Mouse (Mus musculus): Measurements from ENCODE around the gene Nop9.

Nop9 gene

GRCm38 (mm10) chr14:55745180-55745860, at the start of gene Nop9, which contains the start of gene Dhrs1:
Nop9 (plus strand) TSS chr14:55745693.
Dhrs1 (minus strand) TSS chr14:55745690.
- DNase-seq = peak; percentile 85 to 88

DNA sequence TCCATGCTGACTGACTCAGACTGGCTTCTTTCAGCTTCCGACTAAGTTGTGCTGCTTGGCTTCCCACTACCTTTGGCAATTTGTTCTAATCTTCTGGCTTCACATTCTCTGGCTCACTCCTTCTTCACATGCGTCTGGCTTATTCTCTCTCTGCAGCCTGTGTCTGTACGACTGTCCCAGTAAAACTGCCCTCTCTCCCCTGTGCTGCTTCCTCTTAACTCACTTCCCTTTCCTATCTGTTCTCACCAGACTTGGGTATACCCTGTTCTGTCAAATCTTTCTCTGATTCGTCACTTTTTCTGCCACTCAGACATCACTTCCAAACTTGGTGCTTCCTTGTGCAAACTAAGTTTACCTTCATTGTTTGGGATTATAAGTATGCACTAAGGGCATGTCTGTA, 48.3 kb upstream of the Nop9 start:
- no peak for DNase-seq

DNA sequence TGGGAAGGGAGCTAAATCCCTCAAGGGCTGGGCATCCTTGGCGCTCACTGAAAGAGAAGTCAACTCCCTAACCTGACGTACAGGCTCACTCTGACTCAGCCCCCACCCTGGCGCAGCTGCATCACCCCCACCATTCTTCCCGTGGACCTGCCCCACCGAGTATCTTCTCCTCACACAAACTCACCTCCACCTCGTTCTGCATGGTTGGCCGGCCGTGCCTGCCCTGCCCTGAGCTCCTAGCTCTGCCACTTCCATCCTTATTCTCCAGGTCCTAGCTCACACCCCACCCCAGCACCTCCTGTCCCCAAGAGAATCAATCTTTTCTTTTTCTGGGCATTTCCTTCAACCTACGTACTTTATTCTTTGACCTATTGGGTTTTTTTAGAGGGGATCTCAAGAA, 44.4 kb upstream of the Nop9 start:
- no peak for DNase-seq

DNA sequence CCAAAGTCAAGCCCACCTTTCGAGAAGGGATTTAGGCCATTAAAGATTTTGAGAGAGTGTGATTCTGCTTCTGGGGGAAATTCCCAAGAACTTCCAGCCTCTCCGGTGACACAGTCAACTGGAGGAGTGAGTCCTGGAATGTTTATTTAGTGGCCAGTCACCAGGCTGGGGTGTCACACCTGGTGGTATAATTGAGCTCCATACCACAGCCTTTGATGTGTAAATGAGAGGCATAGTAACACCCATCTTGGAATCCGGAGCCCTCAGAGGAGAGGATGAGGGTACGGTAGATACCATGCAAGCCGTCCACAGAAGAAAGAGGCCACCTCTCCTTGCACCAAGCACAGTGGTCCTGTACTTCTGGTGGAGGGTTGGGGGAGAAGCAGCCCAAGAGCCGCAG, 42.7 kb upstream of the Nop9 start:
- DNase-seq = no peak

DNA sequence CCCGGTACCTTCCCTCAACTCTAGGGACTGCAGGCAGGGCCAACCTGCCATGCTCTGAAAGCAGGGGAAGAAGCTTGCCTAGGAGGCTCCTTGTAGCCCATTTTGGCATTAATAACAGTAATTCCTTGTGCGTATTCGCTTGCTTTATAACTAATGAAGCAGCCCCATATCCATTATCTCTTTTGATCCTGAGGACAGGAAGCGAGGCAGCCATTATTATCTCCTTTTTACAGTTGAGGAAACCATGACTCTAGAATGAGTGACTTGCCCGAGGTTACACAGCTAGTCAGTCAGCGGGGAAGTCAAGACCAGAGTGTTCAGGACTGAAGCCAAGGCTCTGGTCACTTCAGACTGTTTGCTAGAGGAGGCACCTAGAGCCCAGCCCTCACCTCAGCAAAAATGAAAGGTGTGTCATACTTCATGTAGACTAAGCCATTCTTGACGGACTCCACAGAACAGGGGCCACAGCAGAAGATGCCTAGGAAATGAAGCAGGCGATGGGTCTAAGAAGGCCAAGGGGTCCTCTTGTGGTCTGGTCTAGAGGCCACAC, 39.4 kb upstream of the Nop9 start:
- peak; percentile 43 to 58 for DNase-seq

GRCm38 (mm10) chr14:55707397-55707796, 38.1 kb upstream of the Nop9 start:
- no peak for DNase-seq

DNA sequence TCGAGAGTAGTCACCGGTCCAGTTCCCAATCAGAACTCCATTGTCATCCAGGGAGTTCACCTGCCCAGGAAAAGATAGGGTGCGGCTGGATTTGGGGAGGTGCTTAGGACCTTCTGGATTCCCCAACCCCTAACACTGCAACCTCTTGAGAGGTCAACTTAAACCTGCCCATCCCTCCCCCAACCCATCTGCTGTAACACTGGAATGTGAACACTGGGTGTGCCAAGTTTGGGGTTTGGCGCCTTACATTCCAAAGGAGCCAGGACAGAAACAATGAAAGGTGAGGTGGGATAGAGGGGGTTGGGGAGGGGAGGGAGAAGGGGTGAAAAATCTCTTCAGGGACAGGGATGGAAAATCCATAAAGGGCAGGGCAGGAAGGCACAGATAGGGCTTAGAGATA, 36.0 kb upstream of the Nop9 start:
- DNase-seq = no peak

- DNase-seq = no peak
Observed at GRCm38 (mm10) chr14:55711786-55712185, 33.7 kb upstream of the Nop9 start.

GRCm38 (mm10) chr14:55713007-55713728, 32.3 kb upstream of the Nop9 start:
- peak; percentile 82 to 88 for DNase-seq

GRCm38 (mm10) chr14:55713729-55714122, 31.8 kb upstream of the Nop9 start, which contains the start of gene Tgm1:
Tgm1 (minus strand) TSS chr14:55713926.
- peak in 1 of 2 experiments; percentile 33 for DNase-seq

DNA sequence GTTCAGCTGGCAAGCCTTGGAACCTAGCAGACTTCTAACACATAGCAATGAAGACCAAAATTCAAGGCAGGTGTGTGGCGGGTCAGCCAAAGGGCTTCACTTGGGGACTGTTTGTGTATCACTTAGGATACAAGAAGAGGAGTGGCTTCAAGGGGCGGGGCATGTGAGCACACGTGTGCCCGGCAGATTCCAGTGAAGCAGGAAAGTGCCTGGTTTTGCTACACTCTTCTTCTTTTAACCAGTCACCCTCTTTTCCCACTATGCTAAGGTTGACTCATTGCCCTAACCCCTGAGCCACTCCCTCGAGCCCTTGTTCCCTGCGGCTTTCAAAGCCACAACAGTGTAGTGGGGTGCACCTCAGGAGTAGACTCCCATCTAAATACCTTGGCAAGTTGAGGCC, 30.6 kb upstream of the Nop9 start:
- DNase-seq = peak; percentile 68 to 80

DNA sequence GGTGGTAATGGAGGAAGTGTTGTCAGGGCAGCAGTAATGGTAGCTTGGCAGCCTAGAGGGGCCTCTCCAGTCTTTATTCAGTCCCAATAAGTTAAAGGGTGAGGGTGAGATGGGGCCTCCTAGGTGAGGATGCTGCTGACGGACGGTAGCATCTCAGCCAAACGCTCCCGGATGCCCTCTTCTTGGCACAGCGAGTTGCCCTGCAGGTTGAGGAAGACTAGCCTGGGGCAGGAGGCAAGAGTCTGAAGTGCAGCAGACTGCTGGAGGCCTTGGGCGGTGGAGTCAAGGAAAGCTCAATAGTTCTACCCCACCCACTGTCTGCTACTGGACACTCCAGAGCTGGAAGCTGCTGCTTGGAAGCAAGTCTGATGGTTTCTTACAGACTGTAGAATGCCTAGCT, 29.2 kb upstream of the Nop9 start:
- DNase-seq = no peak

- no peak for DNase-seq
Observed at GRCm38 (mm10) chr14:55716884-55717283, 28.6 kb upstream of the Nop9 start.

- DNase-seq = no peak
Observed at GRCm38 (mm10) chr14:55719737-55720136, 25.8 kb upstream of the Nop9 start.

GRCm38 (mm10) chr14:55720666-55721065, 24.8 kb upstream of the Nop9 start:
- no peak for DNase-seq

DNA sequence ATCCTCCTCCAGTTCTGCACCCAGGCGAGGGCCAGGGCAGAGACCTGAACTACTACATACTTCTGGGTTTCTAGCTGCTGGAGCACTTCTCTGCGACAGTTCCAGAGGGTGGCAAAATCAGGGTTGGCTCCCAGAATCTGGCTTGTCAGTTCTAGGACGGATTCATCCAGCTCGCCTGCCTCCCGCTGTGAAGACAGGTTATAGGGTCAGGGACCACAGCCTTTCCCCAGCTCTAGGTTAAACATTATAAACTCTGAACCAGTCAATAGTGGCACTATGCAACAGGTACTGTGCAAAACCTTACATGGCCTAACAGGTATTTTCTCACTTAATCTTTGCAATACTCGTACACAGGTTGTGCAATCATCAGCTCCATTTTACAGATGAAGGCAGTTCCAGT, 24.4 kb upstream of the Nop9 start:
- DNase-seq = no peak

DNA sequence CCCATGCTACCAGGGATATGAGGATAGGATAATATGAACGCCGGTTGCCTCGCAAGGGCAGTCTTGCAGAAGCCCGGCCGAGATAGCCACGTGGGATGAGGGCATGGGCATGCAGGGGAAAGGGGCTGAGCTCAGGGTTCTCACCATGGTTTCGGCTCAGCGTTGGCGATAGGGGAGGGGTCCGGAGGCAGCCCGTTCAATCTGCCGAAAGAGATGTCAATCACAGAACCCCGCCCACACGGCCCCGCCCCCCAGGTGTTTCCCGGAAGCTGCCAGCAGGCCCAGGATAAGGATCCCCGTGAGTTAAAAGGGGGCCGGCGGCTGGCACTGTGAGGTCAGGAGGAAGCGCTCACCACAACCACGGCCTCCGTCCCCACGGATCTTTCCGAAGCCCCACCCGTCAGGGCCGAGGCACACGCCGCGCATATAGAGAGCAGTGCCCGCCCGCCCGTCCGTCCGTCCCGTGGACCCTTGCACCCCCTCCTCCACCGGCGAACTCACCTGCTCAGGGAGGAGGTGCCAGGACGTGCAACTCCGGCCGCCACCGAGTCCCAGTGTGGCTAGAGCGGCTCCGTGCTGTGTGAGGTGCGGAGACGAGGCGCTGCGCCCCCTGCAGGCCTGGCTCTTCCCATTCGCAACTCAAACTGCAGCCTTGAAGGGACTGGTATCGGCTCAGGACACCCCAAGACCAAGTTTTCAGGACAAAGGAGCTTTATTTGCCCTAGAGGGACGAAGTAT, 23.6 kb upstream of the Nop9 start, which contains the start of gene Rabggta:
Gene Rabggta, minus strand, starts transcription at position 564 of the 738 bp plus-strand sequence.
- DNase-seq = peak; percentile 91 to 94

GRCm38 (mm10) chr14:55722438-55722945, 23.0 kb upstream of the Nop9 start:
- no peak for DNase-seq

- DNase-seq = no peak
Observed at GRCm38 (mm10) chr14:55723433-55723832, 22.1 kb upstream of the Nop9 start.

- peak; percentile 66 to 82 for DNase-seq
Observed at GRCm38 (mm10) chr14:55724411-55724871, 21.1 kb upstream of the Nop9 start.

DNA sequence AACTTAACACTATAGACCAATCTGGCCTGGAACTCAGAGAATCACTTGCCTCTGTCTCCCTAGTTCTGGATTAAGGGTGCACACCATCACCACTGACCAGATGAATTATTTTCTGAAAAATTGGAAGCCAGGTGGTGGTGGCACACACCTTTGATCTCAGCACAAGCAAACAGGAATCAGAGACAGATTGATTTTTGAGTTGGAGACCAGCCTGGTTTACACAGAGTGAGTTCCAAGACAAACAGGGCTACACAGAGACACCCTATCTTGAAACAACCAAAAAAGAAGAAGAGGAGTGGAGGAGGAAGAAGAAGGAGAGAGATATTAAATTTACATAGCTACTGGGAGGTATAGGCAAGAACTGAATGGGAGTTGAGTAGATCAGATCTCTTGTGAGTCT, 19.2 kb upstream of the Nop9 start:
- DNase-seq = no peak

DNA sequence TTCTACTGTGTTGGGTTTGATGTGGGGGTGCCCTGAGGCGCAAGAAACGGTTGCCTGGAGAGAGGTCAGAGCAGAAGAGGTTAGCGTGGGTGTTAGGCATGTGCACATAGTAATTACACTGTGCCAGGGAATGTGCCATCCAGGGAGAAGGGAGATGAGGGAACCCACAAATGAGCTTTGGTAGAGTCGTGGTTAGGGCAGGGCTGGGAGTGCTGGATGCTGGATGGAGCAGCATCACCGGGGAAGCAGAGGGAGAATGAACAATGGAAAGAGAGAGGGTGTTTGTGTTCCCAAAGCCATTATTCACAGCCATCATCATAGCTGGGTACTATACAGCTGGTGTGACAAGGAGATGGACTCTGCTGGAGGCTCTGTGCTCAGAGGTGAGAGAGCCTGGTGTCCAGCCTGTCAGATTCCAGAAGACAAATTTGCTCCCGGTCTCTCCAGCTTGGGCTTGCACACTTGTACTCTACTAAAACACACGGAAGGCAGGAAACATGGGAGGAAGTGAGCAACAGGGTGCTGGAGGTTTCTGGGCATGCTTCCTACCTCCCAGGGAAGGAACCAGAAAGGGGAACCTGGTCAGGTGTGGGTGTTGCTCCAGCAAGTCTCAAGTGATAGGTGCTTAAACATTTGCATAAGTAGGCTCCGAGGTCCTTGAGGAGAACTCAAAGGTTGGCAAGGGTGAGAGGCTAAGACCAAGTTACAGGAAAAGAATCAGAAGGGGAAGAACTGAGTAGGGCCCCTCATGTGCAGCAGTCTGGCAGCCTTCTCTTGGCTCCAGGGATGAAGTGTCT, 17.4 kb upstream of the Nop9 start:
- peak; percentile 34 to 56 for DNase-seq
